Mouse (Mus musculus) thymus, adult 2 months (tissue): Measurements from ENCODE around the gene Fam178b. TPM values are rescaled to one million over a fixed set of nuclear protein-coding genes. Genes with fewer than 3 reads are reported as not detected.
A peak's percentile ranks its signal among the peaks of the same experiment; 100 is the strongest.

ENCODE experiments used
- DNase-seq: peaks from one replicate; pipeline ENCODE4 v3.0.0; 2021
- H3K27ac ChIP-seq: fragments of 200-500 bp; 2 replicates; pipeline ENCODE4 v1.5.1; 2012; ENCODE audit warnings: low read length, control low read depth; ENCODE audit not compliant: control insufficient read depth, insufficient read depth
- H3K27me3 ChIP-seq: fragments of 200-500 bp; 2 replicates; pipeline ENCODE4 v1.6.1; 2012; ENCODE audit warnings: mild to moderate bottlenecking, low read length, moderate library complexity, mixed read lengths; ENCODE audit not compliant: control insufficient read depth, insufficient read depth
- H3K36me3 ChIP-seq: fragments of 200-500 bp; 2 replicates; pipeline ENCODE4 v1.6.1; 2012; ENCODE audit warnings: mild to moderate bottlenecking, low read length, moderate library complexity; ENCODE audit not compliant: control insufficient read depth, insufficient read depth
- H3K4me1 ChIP-seq: fragments of 200-500 bp; replicated peaks from 2 replicates; pipeline ENCODE4 v1.6.1; 2012; ENCODE audit warnings: low read length; ENCODE audit not compliant: control insufficient read depth, insufficient read depth
- H3K4me3 ChIP-seq: fragments of 200-500 bp; 2 replicates; pipeline ENCODE4 v1.5.1; 2012; ENCODE audit warnings: mild to moderate bottlenecking, low read length, control low read depth, moderate library complexity; ENCODE audit not compliant: control insufficient read depth, insufficient read depth
- CTCF ChIP-seq: fragments of 200-500 bp; IDR thresholded peaks from 2 replicates; pipeline ENCODE4 v1.5.1; 2012; ENCODE audit warnings: mild to moderate bottlenecking, control low read depth, low read length, moderate library complexity, borderline replicate concordance; ENCODE audit not compliant: control insufficient read depth, poor library complexity, insufficient read depth; ENCODE audit errors: extremely low read depth
- POLR2A ChIP-seq: fragments of 200-500 bp; IDR thresholded peaks from 2 replicates; pipeline ENCODE4 v1.6.1; 2012; ENCODE audit warnings: mild to moderate bottlenecking, low read length, control low read depth, moderate library complexity; ENCODE audit not compliant: control insufficient read depth, poor library complexity, insufficient read depth; ENCODE audit errors: extremely low read depth
- WGBS: fragments of 180-500 bp; shearing (Covaris S2); methylation state at CpG from one replicate; pipeline ENCODE4 v1.1.7; 2018; 5-methylcytosine and 5-hydroxymethylcytosine counted together
- polyA plus RNA-seq: library from polyadenylated mRNA; depleted of rRNA; stranded (reverse); fragments of >200 nt; gene quantifications from 2 replicates; pipeline ENCODE4 v1.2.3, GENCODE M21; 2012

Gene Fam178b
- polyA plus RNA-seq, 1 experiment, result 1.9 TPM

DNA sequence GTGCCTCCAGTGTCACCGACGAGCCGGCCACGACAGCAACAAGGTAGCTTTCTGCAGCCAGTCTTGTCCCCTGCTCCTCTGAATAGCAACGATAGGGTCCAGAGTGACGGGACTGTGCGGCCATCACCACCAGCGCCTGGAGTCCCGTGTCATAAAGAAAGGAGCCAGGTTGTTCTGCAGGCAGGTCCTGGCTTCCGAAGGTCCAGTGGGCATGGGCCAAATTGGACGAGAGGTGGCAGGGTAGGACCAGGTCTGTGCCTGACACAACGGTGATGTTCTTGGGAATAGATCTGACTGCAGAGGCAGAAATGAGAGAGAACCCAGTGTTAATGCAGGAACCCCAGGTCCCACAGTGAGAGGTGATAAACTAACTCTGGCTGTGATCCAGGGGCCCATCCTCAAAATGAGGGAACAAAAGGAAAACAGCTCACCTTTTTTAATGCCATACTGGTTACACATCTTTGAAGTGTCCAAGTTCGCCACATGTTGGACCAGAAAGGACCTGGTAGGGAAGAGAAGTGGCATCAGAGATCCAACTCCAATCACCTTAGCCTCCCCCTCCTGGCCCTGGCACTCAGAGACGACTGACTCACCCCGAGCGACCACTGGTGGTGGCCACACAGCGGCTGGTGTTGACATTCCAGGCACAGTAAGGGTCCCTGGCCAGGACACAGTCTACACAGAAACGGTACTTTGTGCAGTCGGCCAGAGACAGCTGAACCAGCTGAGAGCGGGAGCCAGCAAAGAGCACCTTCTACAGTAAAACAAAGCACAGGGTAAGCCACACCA lies 132.7 kb downstream of the Fam178b start:
- no peak overlapping the region for H3K4me3 ChIP-seq
- peaks cover 5% of the 10 kb centered on the region for H3K4me1 ChIP-seq
- WGBS, result 95% methylated on average over 20 of the region's 20 CpGs
- TF ChIP-seq POLR2A (no peak), CTCF (no peak)
- H3K36me3 ChIP-seq, result no peaks in the 10 kb centered on the region
- no peaks in the 10 kb centered on the region for H3K27me3 ChIP-seq
- no peak overlapping the region for H3K27ac ChIP-seq
- no peak for DNase-seq

DNA sequence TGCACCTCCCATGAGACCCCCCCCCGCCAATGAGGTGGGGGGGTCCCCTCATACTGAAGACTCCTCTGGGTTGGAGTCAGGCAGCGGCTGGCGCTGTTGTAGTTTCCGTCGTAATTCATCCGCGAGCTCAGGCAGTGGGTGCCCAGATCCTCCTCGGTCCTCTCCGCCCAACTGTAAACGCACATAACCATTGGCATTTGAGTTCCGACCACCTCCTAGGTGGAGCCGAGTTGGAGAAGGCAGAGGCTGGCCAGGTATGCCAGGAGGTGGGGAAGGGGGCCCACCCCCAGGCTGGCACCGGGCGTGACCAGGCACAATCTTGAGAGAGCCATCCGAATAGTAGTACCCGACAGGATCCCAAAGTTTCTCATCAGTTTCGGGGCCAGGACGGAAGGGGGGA lies 133.5 kb downstream of the Fam178b start:
- H3K36me3 ChIP-seq, result no peaks in the 10 kb centered on the region
- no peaks in the 10 kb centered on the region for H3K27me3 ChIP-seq
- WGBS, result 97% methylated on average over 18 of the region's 18 CpGs
- no peak overlapping the region for H3K27ac ChIP-seq
- no peak for DNase-seq
- TF ChIP-seq CTCF (no peak), POLR2A (no peak)
- no peak overlapping the region for H3K4me3 ChIP-seq
- H3K4me1 ChIP-seq, result peaks cover 5% of the 10 kb centered on the region

DNA sequence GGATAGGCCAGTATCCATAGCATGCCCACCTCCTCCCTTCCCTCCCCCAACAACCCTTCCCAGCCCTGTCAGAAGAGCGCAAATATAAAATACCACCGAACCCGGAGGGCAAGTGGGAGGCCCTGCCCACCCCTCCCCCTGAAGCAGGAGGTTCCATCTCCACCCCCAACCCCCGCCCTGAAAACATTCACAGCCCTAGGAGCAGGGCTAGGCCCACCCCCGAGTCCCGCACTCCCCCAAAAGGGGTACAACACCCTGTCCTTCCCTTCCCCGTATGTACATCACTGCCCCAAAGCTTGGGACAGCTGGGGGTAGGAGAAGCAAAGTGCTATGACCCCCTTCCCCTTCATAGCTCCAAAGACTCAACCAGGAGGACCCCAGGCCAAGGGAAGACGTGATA lies 134.2 kb downstream of the Fam178b start:
- WGBS, result 89% methylated on average over 8 of the region's 8 CpGs
- Histone ChIP-seq H3K27ac (no peak overlapping the region), H3K4me1 (peaks cover 5% of the 10 kb centered on the region), H3K27me3 (no peaks in the 10 kb centered on the region), H3K36me3 (no peaks in the 10 kb centered on the region), H3K4me3 (no peak overlapping the region)
- TF ChIP-seq CTCF (no peak), POLR2A (no peak)
- no peak for DNase-seq

DNA sequence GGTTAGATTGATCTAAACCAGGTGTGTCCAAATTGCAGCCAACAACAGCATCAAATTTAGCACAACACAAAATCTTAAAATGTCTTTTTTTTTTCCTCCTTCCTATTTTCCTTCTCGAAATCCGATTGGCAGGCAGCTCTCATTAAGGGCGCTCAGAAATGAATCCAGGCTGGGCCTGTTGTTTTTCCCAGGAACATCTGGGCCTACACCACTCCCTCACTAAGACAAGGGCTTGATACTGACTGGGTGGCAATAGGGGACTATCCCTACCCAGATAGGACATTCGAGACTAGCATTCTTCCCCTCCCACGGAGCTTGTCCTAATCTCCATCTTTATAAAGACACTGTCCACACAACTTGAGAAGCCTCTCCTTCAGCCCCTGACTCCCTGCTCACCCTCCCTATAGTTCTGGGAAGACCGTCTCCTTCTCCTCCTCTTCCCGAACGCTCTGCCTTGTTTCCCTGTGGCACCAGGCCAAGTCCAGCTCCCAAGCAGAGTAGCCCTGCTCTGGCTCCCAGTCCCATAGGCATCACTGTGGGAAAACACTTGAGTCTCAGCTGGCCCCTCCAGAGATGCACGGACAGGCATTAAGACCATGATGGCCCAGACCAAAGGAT lies 134.9 kb downstream of the Fam178b start:
- H3K4me3 ChIP-seq, result no peak overlapping the region
- TF ChIP-seq CTCF, result no peak
- no peak for TF ChIP-seq POLR2A
- no peak for DNase-seq
- 92% methylated on average over 9 of the region's 9 CpGs for WGBS
- H3K4me1 ChIP-seq, result peaks cover 5% of the 10 kb centered on the region
- no peak overlapping the region for H3K27ac ChIP-seq
- H3K27me3 ChIP-seq, result no peaks in the 10 kb centered on the region
- no peaks in the 10 kb centered on the region for H3K36me3 ChIP-seq

DNA sequence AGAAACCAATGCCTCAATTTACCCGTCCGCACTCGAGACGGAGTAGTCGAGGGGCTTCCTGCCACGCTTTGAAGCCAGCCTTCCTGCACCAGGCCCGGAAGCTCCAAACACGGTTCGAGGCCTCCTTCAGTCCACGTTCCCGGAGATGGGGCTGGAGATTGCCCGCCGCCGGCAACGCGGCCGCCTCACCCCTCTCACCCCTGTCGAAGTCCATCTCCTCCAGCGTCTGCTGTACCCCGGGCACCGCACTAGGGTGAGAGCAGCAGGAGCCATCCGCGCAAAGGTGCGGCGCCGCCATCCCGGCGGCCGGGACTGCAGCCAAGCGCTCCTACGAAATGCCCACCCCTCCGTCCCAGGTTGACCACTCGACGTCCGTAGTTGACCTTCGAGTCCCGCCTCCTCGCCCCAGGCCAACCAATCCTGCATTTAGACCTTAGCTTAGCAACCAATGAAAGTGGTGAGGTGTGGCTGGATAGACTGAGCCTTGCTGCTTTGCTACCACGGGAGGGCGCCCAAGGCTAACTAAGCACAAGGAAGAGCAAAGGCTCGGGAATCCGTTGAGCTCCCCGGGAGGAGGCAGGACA lies 136.0 kb downstream of the Fam178b start, which contains the start of gene Ankrd39:
Gene Ankrd39 (minus strand): TSS at position 558 of the 584 bp plus-strand sequence.
- H3K36me3 ChIP-seq, result no peaks in the 10 kb centered on the region
- peak; percentile 97 for DNase-seq
- H3K4me3 ChIP-seq, result peak within 1 kb of the TSS; percentile 77
- H3K27me3 ChIP-seq, result no peaks in the 10 kb centered on the region
- WGBS, result under 1% methylated on average over 43 of the region's 43 CpGs
- TF ChIP-seq CTCF (peak; percentile 87), POLR2A (peak; percentile 87)
- H3K27ac ChIP-seq, result no peak within 1 kb of the TSS
- H3K4me1 ChIP-seq, result peaks cover 5% of the 10 kb centered on the region

DNA sequence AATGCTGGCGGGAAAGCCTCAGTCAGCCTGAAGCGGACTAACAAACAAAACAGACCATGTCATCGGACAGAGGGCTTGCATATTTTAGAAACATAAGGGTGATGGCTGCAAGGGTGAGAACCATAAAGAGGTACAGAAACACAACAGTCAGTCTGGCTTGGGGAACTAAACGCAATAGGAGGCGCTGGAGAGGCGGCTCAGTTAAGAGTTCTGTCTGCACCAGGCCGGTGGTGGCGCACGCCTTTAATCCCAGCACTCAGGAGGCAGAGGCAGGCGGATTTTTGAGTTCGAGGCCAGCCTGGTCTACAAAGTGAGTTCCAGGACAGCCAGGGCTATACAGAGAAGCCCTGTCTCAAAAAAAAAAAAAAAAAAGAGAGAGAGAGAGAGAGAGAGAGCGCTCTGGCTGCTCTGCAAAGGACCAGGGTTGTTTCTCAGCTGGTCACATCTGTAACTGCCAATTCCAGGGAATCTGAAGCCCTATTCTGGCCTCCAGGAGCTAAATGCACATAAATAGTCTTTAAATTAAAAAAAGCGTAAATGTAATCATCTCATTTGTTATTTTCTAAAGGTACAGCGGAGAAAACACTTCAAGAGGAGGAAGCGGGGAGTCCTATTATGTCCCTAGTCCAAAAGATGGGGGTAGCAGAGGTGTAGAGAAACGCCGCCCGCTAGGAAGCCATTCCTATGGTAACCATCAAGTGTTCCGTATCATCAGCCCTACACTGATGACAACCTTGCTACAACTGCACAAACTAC lies 137.0 kb downstream of the Fam178b start:
- Histone ChIP-seq H3K27ac (no peak overlapping the region; the same call in 1 of the 2 replicates), H3K4me3 (peak overlapping the region; percentile 77; the same call in 1 of the 2 replicates), H3K36me3 (peaks cover 9% of the 10 kb centered on the region; the same call in 1 of the 2 replicates), H3K27me3 (no peaks in the 10 kb centered on the region), H3K4me1 (peaks cover 5% of the 10 kb centered on the region)
- TF ChIP-seq CTCF (no peak), POLR2A (no peak)
- WGBS, result 64% methylated on average over 19 of the region's 19 CpGs
- peak; percentile 61 for DNase-seq
